Mouse (Mus musculus) heart, adult 2 months (tissue): ENCODE measurements around the gene Frmd7.

Experiments
- CTCF ChIP-seq: fragments of 200-600 bp; IDR thresholded peaks from 2 replicates; pipeline ENCODE4 v1.8.1; 2022; ENCODE audit warnings: antibody characterized with exemption, mild to moderate bottlenecking, moderate library complexity
- POLR2A ChIP-seq: fragments of 200-500 bp; IDR thresholded peaks from 2 replicates; pipeline ENCODE4 v1.6.1; 2011; ENCODE audit warnings: mild to moderate bottlenecking, low read depth, low read length, control low read depth; ENCODE audit not compliant: insufficient read depth

DNA sequence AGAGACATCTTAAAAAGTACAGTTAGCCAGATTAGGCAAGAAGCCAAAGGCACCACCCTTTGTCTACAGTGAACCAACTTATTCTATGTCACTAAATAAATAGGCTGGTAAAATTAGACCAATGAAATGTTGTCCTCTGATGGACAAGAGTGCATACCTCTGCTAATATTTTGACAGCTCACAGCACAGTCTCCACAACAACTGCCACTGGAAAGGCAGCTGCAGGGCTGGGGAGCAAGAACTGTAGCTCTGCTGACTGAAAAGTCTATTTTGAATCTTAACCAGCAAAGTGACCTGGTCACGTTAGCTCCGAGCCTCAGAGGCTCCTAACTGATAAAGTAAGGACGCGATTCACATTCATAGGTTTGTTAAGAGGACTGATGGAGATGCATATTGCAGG lies 5.6 kb upstream of the Frmd7 start:
- TF ChIP-seq CTCF (no peak), POLR2A (no peak)
